Mouse (Mus musculus): Measurements from ENCODE around the gene Gm20388.
"Not testable (repeated sequence)": the region's sequence is repeated elsewhere in the genome, so short reads cannot be mapped to it uniquely, and the experiment has no call there.

Gm20388 gene

GRCm38 (mm10) chr8:120692934-120693333 is 782.3 kb downstream of the Gm20388 start:
- DNase-seq (ENCODE audit: extremely low spot score, low spot score), result no peak

GRCm38 (mm10) chr8:120693861-120694493 is 783.3 kb downstream of the Gm20388 start:
- DNase-seq (ENCODE audit: extremely low spot score, low spot score), result no peak

GRCm38 (mm10) chr8:120696401-120697153 is 785.9 kb downstream of the Gm20388 start:
- no peak for DNase-seq (ENCODE audit: extremely low spot score, low spot score)

GRCm38 (mm10) chr8:120697154-120697978 is 786.7 kb downstream of the Gm20388 start:
- no peak for DNase-seq (ENCODE audit: extremely low spot score, low spot score)

- no peak for DNase-seq (ENCODE audit: extremely low spot score, low spot score)
Measured at GRCm38 (mm10) chr8:120697979-120698272, 787.3 kb downstream of the Gm20388 start.

- no peak for DNase-seq (ENCODE audit: extremely low spot score, low spot score)
Measured at GRCm38 (mm10) chr8:120698426-120698825, 787.8 kb downstream of the Gm20388 start.

GRCm38 (mm10) chr8:120699079-120699478 is 788.4 kb downstream of the Gm20388 start:
- no peak for DNase-seq (ENCODE audit: extremely low spot score, low spot score)

- no peak for DNase-seq (ENCODE audit: extremely low spot score, low spot score)
Measured at GRCm38 (mm10) chr8:120699565-120699964, 788.9 kb downstream of the Gm20388 start.

- no peak for DNase-seq (ENCODE audit: extremely low spot score, low spot score)
Measured at GRCm38 (mm10) chr8:120700053-120700452, 789.4 kb downstream of the Gm20388 start.

GRCm38 (mm10) chr8:120701758-120702465 is 791.3 kb downstream of the Gm20388 start:
- DNase-seq (ENCODE audit: extremely low spot score, low spot score), result no peak

- DNase-seq (ENCODE audit: extremely low spot score, low spot score), result no peak
Measured at GRCm38 (mm10) chr8:120704203-120704602, 793.6 kb downstream of the Gm20388 start.

GRCm38 (mm10) chr8:120705163-120705562 is 794.5 kb downstream of the Gm20388 start:
- DNase-seq (ENCODE audit: extremely low spot score, low spot score), result no peak

GRCm38 (mm10) chr8:120706193-120706592 is 795.6 kb downstream of the Gm20388 start:
- DNase-seq (ENCODE audit: extremely low spot score, low spot score), result no peak

- no peak for DNase-seq (ENCODE audit: extremely low spot score, low spot score)
Measured at GRCm38 (mm10) chr8:120709176-120709575, 798.5 kb downstream of the Gm20388 start.

GRCm38 (mm10) chr8:120715200-120715599 is 804.6 kb downstream of the Gm20388 start:
- no peak for DNase-seq (ENCODE audit: extremely low spot score, low spot score)

GRCm38 (mm10) chr8:120715996-120716680 is 805.5 kb downstream of the Gm20388 start:
- DNase-seq (ENCODE audit: extremely low spot score, low spot score), result no peak

GRCm38 (mm10) chr8:120719586-120720236 is 809.1 kb downstream of the Gm20388 start:
- DNase-seq (ENCODE audit: extremely low spot score, low spot score), result no peak

- DNase-seq (ENCODE audit: extremely low spot score, low spot score), result no peak
Measured at GRCm38 (mm10) chr8:120723025-120723424, 812.4 kb downstream of the Gm20388 start.

GRCm38 (mm10) chr8:120724096-120724495 is 813.5 kb downstream of the Gm20388 start:
- DNase-seq (ENCODE audit: extremely low spot score, low spot score), result not testable (repeated sequence)

GRCm38 (mm10) chr8:120724816-120725575 is 814.4 kb downstream of the Gm20388 start:
- no peak for DNase-seq (ENCODE audit: extremely low spot score, low spot score)
